Mouse (Mus musculus) urinary bladder, postnatal 14 days (tissue): Measurements from ENCODE around the gene Anks3.

ENCODE experiments used
- DNase-seq: peaks from one replicate; pipeline ENCODE4 v3.0.0; 2021; ENCODE audit warnings: low spot score

Gene Anks3

GRCm38 (mm10) chr16:4896249-4897027 is 67.6 kb downstream of the Anks3 start:
- DNase-seq = no peak

GRCm38 (mm10) chr16:4894201-4894908 is 69.7 kb downstream of the Anks3 start:
- DNase-seq = no peak

- no peak for DNase-seq
Measured at GRCm38 (mm10) chr16:4892171-4892570, 71.8 kb downstream of the Anks3 start.
